Mouse (Mus musculus) cerebellum, adult 2 months (tissue): Measurements from ENCODE around the gene Tlcd1.

Source experiments
- CTCF ChIP-seq: fragments of 200-500 bp; IDR thresholded peaks from 2 replicates; pipeline ENCODE4 v1.5.1; 2011; ENCODE audit warnings: low read depth, mild to moderate bottlenecking, control low read depth, low read length, moderate library complexity, borderline replicate concordance; ENCODE audit not compliant: insufficient read depth
- POLR2A ChIP-seq: fragments of 200-500 bp; IDR thresholded peaks from 2 replicates; pipeline ENCODE4 v1.6.1; 2011; ENCODE audit warnings: low read length, control low read depth, borderline replicate concordance; ENCODE audit not compliant: insufficient read depth

GRCm38 (mm10) chr11:78182450-78182849 lies 5.9 kb downstream of the Tlcd1 start:
- no peak for TF ChIP-seq CTCF
- no peak for TF ChIP-seq POLR2A
